Mouse (Mus musculus) natural killer cell, adult 2 months (primary cell): ENCODE results near the gene Nmrk1.
A peak's percentile ranks its signal among the peaks of the same experiment; 100 is the strongest.

Source experiments
- DNase-seq, 2 experiments: peaks; one replicate each; pipeline ENCODE4 v3.0.0; 2022; ENCODE audit warnings: low spot score in 2 of 2

The Nmrk1 gene

GRCm38 (mm10) chr19:18652592-18652991 lies 20.8 kb downstream of the Nmrk1 start:
- DNase-seq = no peak

DNA sequence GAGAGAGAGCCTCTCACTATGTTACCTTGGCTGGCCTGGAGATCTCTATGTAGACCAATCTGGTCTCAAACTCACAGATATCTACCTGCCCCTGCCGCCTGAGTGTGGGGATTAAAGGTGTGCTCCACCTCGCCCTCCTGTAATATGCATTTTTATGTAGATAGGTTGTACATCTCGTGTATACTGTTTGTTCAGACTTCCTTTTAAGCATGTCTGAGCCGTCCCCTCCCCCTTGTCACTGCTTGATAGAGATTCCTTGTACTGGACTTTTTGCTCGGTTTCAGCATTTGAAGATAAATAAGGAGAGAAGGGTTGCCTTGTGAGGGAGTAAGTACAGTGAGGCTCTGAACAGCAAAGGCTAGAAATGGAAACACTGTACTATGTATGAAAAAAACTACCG lies 21.3 kb downstream of the Nmrk1 start:
- no peak for DNase-seq

DNA sequence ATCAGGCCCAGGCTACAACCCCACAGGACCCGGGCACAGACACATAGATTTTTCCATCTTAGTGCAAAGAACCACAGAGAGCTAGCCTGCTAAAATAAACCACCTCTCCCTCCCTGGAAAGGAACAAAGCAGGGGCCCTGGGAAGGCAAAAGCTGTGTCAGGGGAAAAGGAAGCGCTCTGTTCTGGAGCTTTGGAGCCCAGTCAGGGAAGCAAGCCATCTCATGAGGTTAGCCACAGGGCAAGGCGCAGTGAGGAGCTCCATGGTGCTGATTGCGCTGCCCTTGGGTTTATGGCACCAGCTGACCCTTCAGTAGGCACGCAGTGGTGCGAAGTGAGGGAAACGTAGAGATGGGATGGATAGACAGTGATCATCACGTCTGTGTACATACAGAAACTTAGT lies 22.6 kb downstream of the Nmrk1 start:
- DNase-seq = no peak

DNA sequence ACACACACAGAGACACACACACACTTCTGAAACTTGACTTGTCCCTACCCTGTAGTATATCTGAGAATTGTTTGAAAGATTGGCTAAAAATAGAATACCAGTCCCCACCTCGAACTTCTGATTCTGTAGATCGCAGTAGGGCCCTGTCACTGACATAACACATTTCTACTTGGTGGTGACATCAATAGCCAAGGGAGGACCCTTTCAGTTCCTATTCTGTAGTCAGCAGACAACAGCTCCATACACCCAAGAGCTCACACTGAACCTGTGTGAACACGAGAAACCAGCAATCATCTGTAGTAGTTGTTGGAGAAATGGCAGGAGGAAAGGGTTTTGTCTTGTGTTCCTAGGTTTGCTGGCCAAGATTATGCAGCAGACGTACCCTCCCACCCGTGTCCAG lies 23.2 kb downstream of the Nmrk1 start:
- DNase-seq = no peak

- no peak for DNase-seq
Measured at GRCm38 (mm10) chr19:18655999-18656398, 24.2 kb downstream of the Nmrk1 start.

GRCm38 (mm10) chr19:18658473-18658872 lies 26.7 kb downstream of the Nmrk1 start:
- no peak for DNase-seq

GRCm38 (mm10) chr19:18659349-18659748 lies 27.6 kb downstream of the Nmrk1 start:
- DNase-seq = no peak

GRCm38 (mm10) chr19:18660466-18660865 lies 28.7 kb downstream of the Nmrk1 start:
- no peak for DNase-seq

- no peak for DNase-seq
Measured at GRCm38 (mm10) chr19:18661683-18662082, 29.9 kb downstream of the Nmrk1 start.

- DNase-seq = peak in 1 of 2 experiments; percentile 12
Measured at GRCm38 (mm10) chr19:18663904-18664303, 32.2 kb downstream of the Nmrk1 start.

GRCm38 (mm10) chr19:18666966-18667365 lies 35.2 kb downstream of the Nmrk1 start:
- DNase-seq = no peak

DNA sequence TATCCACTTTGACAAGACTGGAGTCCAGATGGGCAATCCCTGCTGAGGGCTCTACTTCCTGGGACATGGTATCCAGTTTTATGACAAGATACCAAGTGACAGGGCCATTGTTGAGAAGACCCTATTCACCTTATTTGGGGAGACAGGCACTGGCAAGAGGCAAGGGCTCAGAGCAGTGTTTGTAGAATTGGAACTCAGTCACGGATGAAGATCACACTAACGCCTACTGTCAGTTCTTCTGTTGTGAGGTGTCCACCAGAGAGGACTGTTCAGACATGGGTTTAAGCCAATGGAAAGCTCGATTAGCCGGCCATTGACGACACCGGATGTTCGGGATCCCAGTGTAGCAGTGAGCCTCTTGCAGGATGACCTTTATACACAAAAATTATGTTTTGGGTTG lies 37.8 kb downstream of the Nmrk1 start:
- DNase-seq = no peak

- DNase-seq = peak; percentile 98 to 99
Measured at GRCm38 (mm10) chr19:18670608-18671007, 38.9 kb downstream of the Nmrk1 start, which contains the start of gene Carnmt1. TSS of gene Carnmt1 (plus strand) at chr19:18670764.

- DNase-seq = peak; percentile 22 to 32
Measured at GRCm38 (mm10) chr19:18671056-18671741, 39.4 kb downstream of the Nmrk1 start.

DNA sequence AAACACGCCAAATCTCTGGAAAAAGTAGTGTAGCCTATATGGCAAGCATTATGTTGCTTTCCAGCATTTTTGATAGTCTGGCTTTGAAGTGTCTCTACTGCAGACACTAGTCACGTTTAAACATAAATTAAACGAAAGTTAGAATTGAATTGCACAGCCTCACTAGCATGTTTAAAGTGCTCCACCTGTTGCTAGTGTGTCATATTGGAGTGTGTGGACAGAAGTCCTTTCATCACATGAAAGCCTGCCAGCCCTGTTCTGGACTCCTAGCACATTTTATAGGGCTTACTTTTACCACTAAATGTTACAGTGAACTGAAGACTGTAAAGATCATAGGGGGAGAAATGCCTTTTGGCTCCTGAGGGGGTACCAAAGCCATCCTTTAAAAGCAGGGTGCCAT lies 40.7 kb downstream of the Nmrk1 start:
- no peak for DNase-seq

GRCm38 (mm10) chr19:18673116-18673515 lies 41.4 kb downstream of the Nmrk1 start:
- DNase-seq = no peak

- DNase-seq = no peak
Measured at GRCm38 (mm10) chr19:18682142-18682541, 50.4 kb downstream of the Nmrk1 start.

GRCm38 (mm10) chr19:18687556-18687955 lies 55.8 kb downstream of the Nmrk1 start:
- DNase-seq = peak; percentile 40 to 61

DNA sequence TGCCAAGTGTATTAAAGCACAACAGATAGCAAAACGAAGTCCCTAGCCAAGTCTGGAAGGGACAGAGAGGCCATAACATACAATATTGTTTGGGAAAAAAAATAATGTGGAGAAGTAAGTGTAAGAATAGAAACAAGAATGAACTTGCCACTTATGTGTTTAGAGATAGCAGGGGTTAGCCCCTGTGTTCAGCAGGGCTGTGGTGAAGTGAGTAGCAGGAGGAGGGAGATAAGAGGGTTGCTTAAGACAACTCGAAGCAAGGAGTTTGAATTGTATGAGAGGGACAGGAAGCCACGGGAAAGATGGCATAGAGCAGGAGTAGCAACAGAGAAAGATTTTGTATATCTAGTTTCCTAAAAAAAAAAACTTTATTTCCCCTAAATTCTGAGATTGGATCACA lies 60.4 kb downstream of the Nmrk1 start:
- no peak for DNase-seq

- no peak for DNase-seq
Measured at GRCm38 (mm10) chr19:18692768-18693167, 61.0 kb downstream of the Nmrk1 start.

DNA sequence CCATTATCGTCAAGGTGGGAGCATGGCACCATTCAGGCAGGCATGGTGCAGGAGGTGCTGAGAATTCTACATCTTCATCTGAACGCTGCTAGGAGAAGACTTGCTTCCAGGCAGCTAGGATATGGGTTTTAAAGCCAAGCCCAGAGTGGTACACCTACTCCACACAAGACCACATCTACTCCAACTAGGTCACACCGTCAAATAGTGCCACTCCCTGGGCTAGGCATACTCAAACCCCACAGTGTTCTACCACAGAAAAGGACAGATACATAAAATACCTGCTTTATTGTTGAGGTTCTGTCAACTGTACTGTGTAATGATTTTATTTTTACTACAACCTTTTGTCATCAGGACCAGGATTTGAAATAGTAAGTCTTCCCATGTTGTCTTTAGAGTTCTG lies 63.4 kb downstream of the Nmrk1 start:
- DNase-seq = no peak

- no peak for DNase-seq
Measured at GRCm38 (mm10) chr19:18695552-18695951, 63.8 kb downstream of the Nmrk1 start.
